Mouse (Mus musculus): Measurements from ENCODE around the gene Gm20716. TPM values are rescaled to one million over a fixed set of nuclear protein-coding genes. Genes with fewer than 3 reads are reported as not detected.

Gene Gm20716
- polyA plus RNA-seq, 1 experiment from 2014 or later: 17.1 TPM

DNA sequence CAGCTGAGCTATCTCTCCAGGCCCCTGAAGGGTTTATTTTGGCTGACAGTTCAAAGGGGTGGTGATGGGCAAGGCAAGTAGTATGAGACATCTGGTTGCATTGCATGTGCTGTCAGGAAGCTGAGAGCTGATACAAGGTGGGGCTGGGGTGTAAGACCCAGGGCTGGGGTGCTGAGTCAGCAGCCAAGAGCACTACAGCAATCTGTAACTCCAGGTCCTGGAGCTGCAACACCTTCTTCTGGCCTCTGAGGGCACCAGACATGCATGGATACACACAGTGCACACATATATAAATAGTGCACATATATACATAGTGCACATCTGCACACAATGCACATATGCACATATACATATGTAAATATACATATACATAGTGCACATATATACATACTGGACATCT is 12.7 kb upstream of the Gm20716 start:
- H3K36me3 ChIP-seq (ENCODE audit: control insufficient read depth, insufficient read depth, low read length): no peaks in the 10 kb centered on the region
- H3K4me3 ChIP-seq (ENCODE audit: low read depth, low read length): no peak overlapping the region
- DNase-seq (ENCODE audit: low spot score): no peak
- ATAC-seq (replicated peaks; ENCODE audit: low FRiP score): no peak
- no peak overlapping the region for H3K27ac ChIP-seq (ENCODE audit: low read depth, low read length)
- no peaks in the 10 kb centered on the region for H3K4me1 ChIP-seq (replicated peaks; ENCODE audit: control insufficient read depth, insufficient read depth, low read length)
- no peaks in the 10 kb centered on the region; the same call in 1 of the 2 replicates for H3K27me3 ChIP-seq (replicated peaks; ENCODE audit: control insufficient read depth, insufficient read depth, low read length)
- H3K9ac ChIP-seq (ENCODE audit: low read depth, low read length): no peak overlapping the region
- H3K9me3 ChIP-seq (ENCODE audit: control insufficient read depth, low read length): no peaks in the 10 kb centered on the region
- H3K4me2 ChIP-seq: no peak overlapping the region

DNA sequence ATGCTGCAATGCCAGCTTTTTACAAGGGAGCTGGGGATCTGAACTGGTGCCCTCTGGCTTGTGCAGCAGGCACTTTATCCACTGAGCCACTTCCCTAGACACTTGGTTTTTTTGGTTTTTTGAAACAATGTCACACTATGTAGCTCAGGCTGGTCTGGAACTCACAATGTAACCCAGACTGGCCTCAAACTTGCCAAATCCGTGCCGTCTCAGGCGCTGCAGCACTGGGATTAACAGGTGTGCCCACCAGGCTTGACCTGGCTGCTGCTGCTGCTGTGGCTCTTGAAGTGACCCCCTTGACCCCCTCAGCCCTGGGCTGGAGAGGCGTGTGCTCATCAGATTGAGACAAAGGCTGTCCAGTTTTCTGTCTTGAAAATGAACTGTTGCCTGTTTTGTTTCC is 8.2 kb upstream of the Gm20716 start:
- no peak overlapping the region for H3K9ac ChIP-seq (ENCODE audit: low read depth, low read length)
- DNase-seq (ENCODE audit: low spot score) (no peak), ATAC-seq (replicated peaks; ENCODE audit: low FRiP score) (no peak)
- no peak overlapping the region for H3K4me3 ChIP-seq (ENCODE audit: low read depth, low read length)
- no peaks in the 10 kb centered on the region for H3K4me1 ChIP-seq (replicated peaks; ENCODE audit: control insufficient read depth, insufficient read depth, low read length)
- peaks cover 5% of the 10 kb centered on the region; the same call in 1 of the 2 replicates for H3K36me3 ChIP-seq (ENCODE audit: control insufficient read depth, insufficient read depth, low read length)
- H3K9me3 ChIP-seq (ENCODE audit: control insufficient read depth, low read length): no peaks in the 10 kb centered on the region; the same call in 1 of the 2 replicates
- H3K4me2 ChIP-seq: no peak overlapping the region
- no peak overlapping the region for H3K27ac ChIP-seq (ENCODE audit: low read depth, low read length)
- whole genome bisulfite sequencing: 82% methylated on average over 4 of the region's 4 CpGs
- no peaks in the 10 kb centered on the region for H3K27me3 ChIP-seq (replicated peaks; ENCODE audit: control insufficient read depth, insufficient read depth, low read length)

DNA sequence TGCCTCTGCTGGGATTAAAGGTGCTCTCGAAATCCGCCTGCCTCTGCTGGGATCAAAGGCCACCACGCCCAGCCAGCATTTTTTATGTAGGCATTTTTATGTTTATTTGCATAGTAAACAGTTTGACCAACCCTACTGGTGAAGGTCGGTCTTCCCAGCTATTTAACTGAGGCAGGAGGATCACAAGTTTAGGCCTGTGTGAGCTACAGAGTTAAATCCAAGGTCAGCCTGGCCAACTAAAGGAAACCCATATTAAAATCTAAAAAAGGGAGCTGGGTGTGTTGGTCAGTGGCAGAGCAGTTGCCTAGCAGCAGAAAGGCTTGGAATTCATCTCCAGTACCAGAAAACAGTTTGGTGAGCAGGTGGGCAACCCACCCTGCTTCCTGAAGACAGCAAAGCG is 3.1 kb upstream of the Gm20716 start:
- H3K27ac ChIP-seq (ENCODE audit: low read depth, low read length): no peak overlapping the region
- H3K36me3 ChIP-seq (ENCODE audit: control insufficient read depth, insufficient read depth, low read length): peaks cover 5% of the 10 kb centered on the region; the same call in 1 of the 2 replicates
- H3K4me1 ChIP-seq (replicated peaks; ENCODE audit: control insufficient read depth, insufficient read depth, low read length): peaks cover 16% of the 10 kb centered on the region
- ATAC-seq (replicated peaks; ENCODE audit: low FRiP score) (no peak), DNase-seq (ENCODE audit: low spot score) (no peak)
- H3K9me3 ChIP-seq (ENCODE audit: control insufficient read depth, low read length): no peaks in the 10 kb centered on the region; the same call in 1 of the 2 replicates
- H3K4me2 ChIP-seq: no peak overlapping the region
- H3K4me3 ChIP-seq (ENCODE audit: low read depth, low read length): no peak overlapping the region
- no peaks in the 10 kb centered on the region for H3K27me3 ChIP-seq (replicated peaks; ENCODE audit: control insufficient read depth, insufficient read depth, low read length)
- 89% methylated on average over 5 of the region's 5 CpGs for WGBS
- no peak overlapping the region for H3K9ac ChIP-seq (ENCODE audit: low read depth, low read length)

DNA sequence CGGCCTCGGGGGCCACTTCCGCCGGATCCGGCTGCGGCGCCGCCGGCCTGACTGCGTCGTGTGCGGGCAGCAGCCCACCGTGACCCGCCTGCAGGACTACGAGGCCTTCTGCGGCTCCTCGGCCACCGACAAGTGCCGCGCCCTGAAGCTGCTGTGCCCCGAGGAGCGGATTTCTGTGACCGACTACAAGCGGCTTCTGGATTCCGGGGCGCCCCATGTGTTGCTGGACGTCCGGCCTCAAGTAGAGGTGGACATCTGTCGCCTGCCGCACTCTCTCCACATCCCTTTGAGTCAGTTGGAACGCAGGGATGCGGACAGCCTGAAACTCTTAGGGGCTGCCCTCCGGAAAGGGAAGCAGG is 1.3 kb upstream of the Gm20716 start:
- Histone ChIP-seq H3K4me2 (peak overlapping the region; percentile 91), H3K27me3 (replicated peaks; ENCODE audit: control insufficient read depth, insufficient read depth, low read length) (no peaks in the 10 kb centered on the region), H3K9ac (ENCODE audit: low read depth, low read length) (peak overlapping the region; percentile 97), H3K27ac (ENCODE audit: low read depth, low read length) (no peak overlapping the region), H3K4me1 (replicated peaks; ENCODE audit: control insufficient read depth, insufficient read depth, low read length) (peaks cover 21% of the 10 kb centered on the region), H3K9me3 (ENCODE audit: control insufficient read depth, low read length) (no peaks in the 10 kb centered on the region; the same call in 1 of the 2 replicates), H3K4me3 (ENCODE audit: low read depth, low read length) (peak overlapping the region; percentile 99), H3K36me3 (ENCODE audit: control insufficient read depth, insufficient read depth, low read length) (peaks cover 9% of the 10 kb centered on the region; the same call in 1 of the 2 replicates)
- ATAC-seq (replicated peaks; ENCODE audit: low FRiP score): no peak
- DNase-seq (ENCODE audit: low spot score): no peak
- 47% methylated on average over 33 of the region's 33 CpGs for WGBS

DNA sequence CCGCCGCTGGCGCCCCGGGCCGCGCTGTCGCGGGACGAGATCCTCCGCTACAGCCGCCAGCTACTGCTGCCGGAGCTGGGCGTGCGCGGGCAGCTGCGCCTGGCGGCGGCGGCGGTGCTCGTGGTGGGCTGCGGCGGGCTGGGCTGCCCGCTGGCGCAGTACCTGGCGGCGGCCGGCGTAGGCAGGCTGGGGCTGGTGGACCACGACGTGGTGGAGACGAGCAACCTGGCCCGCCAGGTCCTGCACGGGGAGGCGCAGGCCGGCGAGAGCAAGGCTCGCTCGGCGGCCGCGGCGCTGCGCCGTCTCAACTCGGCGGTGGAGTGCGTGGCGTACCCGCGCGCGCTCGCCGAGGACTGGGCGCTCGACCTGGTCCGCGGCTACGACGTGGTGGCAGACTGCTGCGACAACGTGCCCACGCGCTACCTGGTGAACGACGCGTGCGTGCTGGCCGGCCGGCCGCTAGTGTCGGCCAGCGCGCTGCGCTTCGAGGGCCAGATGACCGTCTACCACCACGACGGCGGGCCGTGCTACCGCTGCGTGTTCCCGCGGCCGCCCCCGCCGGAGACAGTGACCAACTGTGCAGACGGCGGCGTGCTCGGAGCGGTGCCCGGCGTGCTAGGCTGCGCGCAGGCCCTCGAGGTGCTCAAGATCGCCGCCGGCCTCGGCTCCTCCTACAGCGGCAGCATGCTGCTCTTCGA is 758 bp upstream of the Gm20716 start:
- Histone ChIP-seq H3K4me2 (peak overlapping the region; percentile 91), H3K36me3 (ENCODE audit: control insufficient read depth, insufficient read depth, low read length) (peaks cover 10% of the 10 kb centered on the region; the same call in 1 of the 2 replicates), H3K9ac (ENCODE audit: low read depth, low read length) (peak overlapping the region; percentile 97), H3K27ac (ENCODE audit: low read depth, low read length) (peak overlapping the region; percentile 56), H3K9me3 (ENCODE audit: control insufficient read depth, low read length) (no peaks in the 10 kb centered on the region; the same call in 1 of the 2 replicates), H3K27me3 (replicated peaks; ENCODE audit: control insufficient read depth, insufficient read depth, low read length) (no peaks in the 10 kb centered on the region), H3K4me1 (replicated peaks; ENCODE audit: control insufficient read depth, insufficient read depth, low read length) (peaks cover 21% of the 10 kb centered on the region), H3K4me3 (ENCODE audit: low read depth, low read length) (peak overlapping the region; percentile 99)
- ATAC-seq (replicated peaks; ENCODE audit: low FRiP score): peak; percentile 58
- 2% methylated on average over 101 of the region's 105 CpGs for WGBS
- no peak for DNase-seq (ENCODE audit: low spot score)

DNA sequence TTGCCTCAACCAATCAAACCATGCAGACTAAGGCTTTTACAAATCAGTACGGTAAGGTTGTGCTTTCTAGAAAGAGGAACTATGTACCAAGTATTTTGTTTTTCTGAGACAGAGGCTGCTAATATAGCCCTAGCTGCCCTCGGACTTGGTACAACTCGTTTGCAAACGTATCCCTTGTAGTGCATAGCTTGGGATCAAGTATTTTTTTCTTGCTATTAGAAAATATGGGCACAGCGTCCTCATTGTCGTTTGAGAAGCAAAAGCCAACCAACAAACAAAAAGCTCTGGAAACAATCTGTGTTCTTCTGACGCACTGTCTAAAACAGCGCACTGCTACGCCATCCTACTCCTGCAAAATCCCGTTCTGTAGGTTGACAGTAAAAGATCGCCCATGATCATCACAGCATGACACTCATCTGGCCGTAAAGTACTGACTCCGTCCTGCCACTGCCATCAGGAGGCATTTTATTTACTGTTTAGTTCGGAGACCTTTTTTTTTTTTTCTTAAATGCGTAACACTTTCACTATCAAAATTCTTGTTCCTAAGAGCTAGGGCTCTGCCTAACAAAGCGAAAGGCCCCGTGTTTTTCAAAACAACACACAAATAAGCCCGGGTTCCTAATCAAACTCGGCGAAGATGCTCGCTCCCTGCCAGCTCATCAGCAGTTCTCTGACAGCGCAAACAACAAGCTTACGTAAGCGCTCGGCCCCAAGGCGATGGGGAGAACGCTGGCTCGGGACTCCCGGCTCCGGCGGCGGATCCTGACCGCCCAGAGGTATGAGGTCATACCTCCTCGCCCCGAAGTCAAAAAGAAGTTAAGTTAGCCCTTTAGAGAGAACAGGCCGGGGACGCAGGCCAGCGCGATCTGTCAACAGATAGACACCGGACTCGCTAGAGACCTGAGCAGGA is 793 bp downstream of the Gm20716 start:
- ATAC-seq (replicated peaks; ENCODE audit: low FRiP score): peak; percentile 4; the same call in 1 of the 2 replicates
- peak overlapping the region; percentile 91 for H3K4me2 ChIP-seq
- no peaks in the 10 kb centered on the region for H3K9me3 ChIP-seq (ENCODE audit: control insufficient read depth, low read length)
- no peaks in the 10 kb centered on the region for H3K27me3 ChIP-seq (replicated peaks; ENCODE audit: control insufficient read depth, insufficient read depth, low read length)
- H3K4me1 ChIP-seq (replicated peaks; ENCODE audit: control insufficient read depth, insufficient read depth, low read length): peaks cover 21% of the 10 kb centered on the region
- WGBS: 13% methylated on average over 41 of the region's 41 CpGs
- H3K27ac ChIP-seq (ENCODE audit: low read depth, low read length): no peak overlapping the region
- peaks cover 23% of the 10 kb centered on the region for H3K36me3 ChIP-seq (ENCODE audit: control insufficient read depth, insufficient read depth, low read length)
- no peak for DNase-seq (ENCODE audit: low spot score)
- H3K4me3 ChIP-seq (ENCODE audit: low read depth, low read length): peak overlapping the region; percentile 99
- peak overlapping the region; percentile 97 for H3K9ac ChIP-seq (ENCODE audit: low read depth, low read length)

DNA sequence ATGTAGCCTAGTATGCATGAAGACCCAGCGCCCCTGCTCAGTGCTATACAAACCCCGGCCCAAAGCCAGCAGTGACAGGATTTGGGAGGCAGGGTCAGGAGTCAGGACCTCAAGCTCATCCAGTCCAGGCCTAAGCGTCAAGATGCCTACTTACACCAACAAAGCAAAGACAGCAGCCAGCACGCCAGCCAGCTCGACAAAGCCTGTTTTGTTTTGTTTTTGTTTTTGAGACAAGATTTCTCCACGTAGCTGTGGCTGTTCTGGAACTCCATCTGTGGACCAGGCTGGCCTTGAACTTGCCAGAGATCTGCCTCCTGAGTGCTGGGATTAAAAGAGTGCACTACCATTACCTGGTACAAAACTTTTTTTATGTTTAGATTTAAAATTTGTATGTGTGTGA is 6.8 kb downstream of the Gm20716 start:
- no peaks in the 10 kb centered on the region for H3K27me3 ChIP-seq (replicated peaks; ENCODE audit: control insufficient read depth, insufficient read depth, low read length)
- 87% methylated on average over 6 of the region's 6 CpGs for WGBS
- H3K4me3 ChIP-seq (ENCODE audit: low read depth, low read length): no peak overlapping the region
- H3K36me3 ChIP-seq (ENCODE audit: control insufficient read depth, insufficient read depth, low read length): peaks cover 58% of the 10 kb centered on the region
- peaks cover 6% of the 10 kb centered on the region for H3K4me1 ChIP-seq (replicated peaks; ENCODE audit: control insufficient read depth, insufficient read depth, low read length)
- no peak for ATAC-seq (replicated peaks; ENCODE audit: low FRiP score)
- H3K9me3 ChIP-seq (ENCODE audit: control insufficient read depth, low read length): no peaks in the 10 kb centered on the region
- H3K27ac ChIP-seq (ENCODE audit: low read depth, low read length): no peak overlapping the region
- no peak for DNase-seq (ENCODE audit: low spot score)
- no peak overlapping the region for H3K9ac ChIP-seq (ENCODE audit: low read depth, low read length)
- no peak overlapping the region for H3K4me2 ChIP-seq

DNA sequence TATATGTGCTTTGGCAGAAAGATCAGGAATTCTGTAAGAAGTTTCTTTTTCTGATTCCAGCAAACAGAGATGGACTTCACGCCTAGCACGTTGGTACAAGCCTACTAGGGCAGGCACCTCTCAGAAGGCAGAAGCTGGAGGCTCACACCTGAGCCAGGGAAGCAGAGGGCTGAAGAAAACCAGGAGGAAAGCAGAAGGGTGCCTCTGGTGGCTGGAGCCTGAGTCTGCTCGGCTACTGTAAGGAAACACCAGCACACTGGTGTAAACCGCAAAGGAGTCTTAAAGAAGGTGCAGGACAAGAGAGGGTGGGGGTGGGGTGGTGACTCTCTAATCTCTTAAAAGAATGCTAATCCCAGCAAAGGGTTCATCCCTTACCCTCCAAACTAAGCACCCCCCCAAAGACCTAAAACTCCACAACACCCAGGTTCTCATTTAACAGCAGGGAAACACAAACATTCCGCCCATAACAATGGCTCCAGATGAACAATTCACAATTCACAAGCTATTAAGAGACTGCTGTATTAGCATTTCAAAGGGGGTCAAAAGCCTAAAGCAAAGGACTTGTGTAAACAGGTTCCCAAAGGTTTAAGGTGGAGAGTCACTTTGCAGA is 16.3 kb downstream of the Gm20716 start:
- 70% methylated on average over 5 of the region's 5 CpGs for WGBS
- Histone ChIP-seq H3K9ac (ENCODE audit: low read depth, low read length) (no peak overlapping the region), H3K36me3 (ENCODE audit: control insufficient read depth, insufficient read depth, low read length) (peaks cover 52% of the 10 kb centered on the region), H3K4me3 (ENCODE audit: low read depth, low read length) (no peak overlapping the region), H3K9me3 (ENCODE audit: control insufficient read depth, low read length) (no peaks in the 10 kb centered on the region), H3K27me3 (replicated peaks; ENCODE audit: control insufficient read depth, insufficient read depth, low read length) (no peaks in the 10 kb centered on the region), H3K4me2 (no peak overlapping the region), H3K27ac (ENCODE audit: low read depth, low read length) (no peak overlapping the region), H3K4me1 (replicated peaks; ENCODE audit: control insufficient read depth, insufficient read depth, low read length) (no peaks in the 10 kb centered on the region)
- DNase-seq (ENCODE audit: low spot score): no peak
- no peak for ATAC-seq (replicated peaks; ENCODE audit: low FRiP score)
